Mouse (Mus musculus) bone marrow, adult 2 months (tissue): ENCODE results near the gene Taf3.

ENCODE experiments used
- CTCF ChIP-seq: fragments of 200-500 bp; IDR thresholded peaks from 2 replicates; pipeline ENCODE4 v1.5.1; 2011; ENCODE audit warnings: low read length, control low read depth; ENCODE audit not compliant: control insufficient read depth, insufficient read depth
- POLR2A ChIP-seq: fragments of 200-500 bp; IDR thresholded peaks from 2 replicates; pipeline ENCODE4 v1.6.1; 2011; ENCODE audit warnings: low read depth, mild to moderate bottlenecking, control low read depth, low read length, borderline replicate concordance; ENCODE audit not compliant: control insufficient read depth

DNA sequence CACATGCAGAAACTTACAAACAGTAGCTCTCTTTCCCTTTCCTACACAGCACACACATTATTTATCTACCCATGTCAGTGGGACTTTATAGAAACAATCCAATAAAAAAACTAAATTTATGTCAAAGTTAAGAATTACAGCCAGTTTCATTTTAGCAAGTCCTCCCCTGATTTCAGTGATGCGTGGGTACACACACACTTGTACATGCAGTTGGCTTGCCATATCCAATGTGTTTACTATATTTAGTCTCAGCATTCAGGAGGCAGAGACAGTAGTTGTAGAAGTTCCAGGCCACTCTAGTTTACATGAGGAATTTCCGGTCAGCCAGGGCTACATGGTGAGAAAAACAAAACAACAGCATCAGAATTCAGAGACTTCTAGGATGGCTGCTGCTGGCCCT, 46.8 kb downstream of the Taf3 start:
- TF ChIP-seq CTCF, result no peak
- TF ChIP-seq POLR2A, result no peak
